Mouse (Mus musculus): ENCODE data around the gene Lif.

The Lif gene

GRCm38 (mm10) chr11:4298615-4299014 is 41.3 kb downstream of the Lif start:
- no peak for DNase-seq (ENCODE audit: low spot score)

DNA sequence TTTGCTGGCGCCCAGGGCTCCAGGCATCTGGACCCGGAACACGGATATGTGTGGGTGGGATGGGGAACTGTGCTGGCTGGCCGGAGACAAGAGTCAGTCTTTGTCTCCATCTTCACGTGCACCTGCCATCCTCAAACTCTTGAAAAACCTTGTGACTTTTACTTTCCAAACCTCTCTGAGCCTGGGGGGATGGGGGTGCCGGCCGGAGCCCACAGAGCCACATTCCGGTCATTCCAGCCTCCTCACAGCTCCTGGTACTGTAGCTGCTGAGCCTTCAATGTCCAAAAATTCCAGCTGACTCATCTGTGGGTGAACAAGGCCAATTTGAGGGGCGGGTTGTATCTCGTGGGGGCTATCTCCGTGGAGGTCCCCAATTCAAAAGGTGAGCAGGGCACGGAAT is 41.8 kb downstream of the Lif start:
- DNase-seq (ENCODE audit: low spot score), result peak; percentile 32

DNA sequence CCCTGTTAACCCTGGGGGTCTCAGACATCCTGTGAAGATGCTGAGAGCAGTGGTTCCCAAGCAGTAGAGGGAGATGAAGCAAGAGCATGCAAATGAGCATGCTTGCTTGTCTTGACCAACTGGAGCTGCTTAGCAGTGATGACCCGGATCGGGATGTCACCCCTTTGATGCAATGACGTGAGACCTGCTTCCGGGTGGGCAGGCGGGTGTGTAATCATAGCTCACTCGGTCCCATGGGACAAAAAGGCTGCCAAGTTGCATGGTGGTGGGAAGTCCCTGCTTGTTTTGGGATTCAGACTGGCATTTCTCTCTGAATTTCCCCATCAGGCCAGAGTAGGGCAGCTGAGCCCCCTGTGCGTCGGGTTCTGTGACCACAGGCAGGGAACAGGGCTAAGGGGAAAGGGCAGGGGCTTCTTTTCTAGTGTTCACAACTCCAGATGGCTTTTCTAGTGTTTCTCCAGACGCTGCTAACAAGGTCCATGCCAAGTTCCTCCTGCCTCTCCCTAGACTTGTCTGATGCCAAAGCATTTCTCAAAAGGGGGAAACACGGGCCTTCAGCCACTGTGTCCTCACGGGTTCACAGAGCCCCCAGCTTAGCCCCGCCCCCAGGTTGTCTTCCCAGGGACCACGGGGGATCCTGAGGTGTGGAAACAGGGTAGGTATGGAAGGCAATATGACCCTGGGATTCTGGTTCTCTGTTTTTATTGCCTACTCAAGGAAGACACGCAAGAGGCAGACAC is 42.5 kb downstream of the Lif start:
- no peak for DNase-seq (ENCODE audit: low spot score)

DNA sequence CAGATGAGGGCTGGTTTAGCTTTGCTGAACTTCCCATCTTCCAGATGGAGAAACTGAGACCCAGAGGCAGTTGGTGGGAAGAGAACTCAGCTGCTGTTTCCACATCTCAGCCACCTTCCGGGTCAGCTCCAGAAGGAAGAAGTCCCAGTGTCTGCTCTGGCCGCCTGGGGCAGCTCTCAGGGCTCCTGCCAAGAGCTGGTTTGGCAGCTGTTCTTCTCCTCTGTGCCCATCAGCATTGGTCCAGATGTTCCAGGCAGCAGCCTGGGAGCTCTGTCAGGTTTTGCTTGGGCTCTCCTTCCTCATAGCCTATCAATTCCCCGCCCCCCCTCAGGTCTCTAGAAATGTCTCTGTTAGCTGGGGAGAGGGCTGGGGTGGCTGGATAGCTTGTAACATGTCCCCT is 43.3 kb downstream of the Lif start:
- DNase-seq (ENCODE audit: low spot score), result no peak

GRCm38 (mm10) chr11:4302363-4302913 is 45.1 kb downstream of the Lif start:
- peak; percentile 64 for DNase-seq (ENCODE audit: low spot score)

DNA sequence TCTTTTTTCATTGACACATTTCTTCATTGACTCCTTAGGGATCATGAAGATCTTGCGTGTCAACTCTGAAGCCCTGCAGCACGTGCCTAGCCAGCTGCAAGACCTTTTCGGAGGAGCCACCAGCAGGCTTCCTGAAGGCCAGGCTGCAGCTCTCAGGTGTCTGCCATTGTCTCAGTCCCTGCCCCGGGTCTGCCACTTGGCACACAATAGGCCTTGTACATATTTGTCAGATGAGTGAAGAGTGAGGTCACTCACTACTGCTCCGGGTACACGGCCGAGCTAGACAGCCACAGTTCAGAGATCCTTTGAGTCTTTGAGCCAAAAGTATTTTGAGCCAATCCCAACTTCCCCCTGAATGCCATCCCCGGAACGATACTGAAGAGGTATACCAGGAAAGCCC is 45.7 kb downstream of the Lif start:
- DNase-seq (ENCODE audit: low spot score), result no peak

- DNase-seq (ENCODE audit: low spot score), result no peak
Observed at GRCm38 (mm10) chr11:4304203-4304602, 46.8 kb downstream of the Lif start.

GRCm38 (mm10) chr11:4305090-4305489 is 47.7 kb downstream of the Lif start:
- DNase-seq (ENCODE audit: low spot score), result no peak

- no peak for DNase-seq (ENCODE audit: low spot score)
Observed at GRCm38 (mm10) chr11:4306086-4306485, 48.7 kb downstream of the Lif start.

- no peak for DNase-seq (ENCODE audit: low spot score)
Observed at GRCm38 (mm10) chr11:4308060-4308513, 50.7 kb downstream of the Lif start.

GRCm38 (mm10) chr11:4308514-4309450 is 51.4 kb downstream of the Lif start:
- DNase-seq (ENCODE audit: low spot score), result no peak

DNA sequence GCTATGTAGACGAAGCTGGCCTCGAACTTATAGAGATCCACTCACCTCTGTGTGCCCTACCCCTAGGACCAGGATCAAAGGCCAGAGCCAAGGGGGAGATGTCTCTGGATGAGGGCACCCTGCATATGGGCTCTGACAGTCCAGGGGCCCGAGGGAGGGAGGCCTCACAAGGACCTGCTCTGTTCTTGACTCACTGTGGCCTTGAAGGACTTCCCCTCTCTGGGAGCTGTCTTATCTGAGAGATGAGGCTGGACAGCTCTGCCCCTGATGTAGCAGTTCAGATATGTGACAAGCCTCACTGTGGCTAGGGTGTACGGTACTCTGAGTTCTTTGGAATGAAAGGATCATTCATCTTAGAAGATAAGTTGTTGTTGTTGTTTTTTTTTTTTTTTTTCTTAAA is 52.3 kb downstream of the Lif start:
- DNase-seq (ENCODE audit: low spot score), result peak; percentile 47

- no peak for DNase-seq (ENCODE audit: low spot score)
Observed at GRCm38 (mm10) chr11:4310324-4310723, 53.0 kb downstream of the Lif start.

- no peak for DNase-seq (ENCODE audit: low spot score)
Observed at GRCm38 (mm10) chr11:4312180-4312579, 54.8 kb downstream of the Lif start.

DNA sequence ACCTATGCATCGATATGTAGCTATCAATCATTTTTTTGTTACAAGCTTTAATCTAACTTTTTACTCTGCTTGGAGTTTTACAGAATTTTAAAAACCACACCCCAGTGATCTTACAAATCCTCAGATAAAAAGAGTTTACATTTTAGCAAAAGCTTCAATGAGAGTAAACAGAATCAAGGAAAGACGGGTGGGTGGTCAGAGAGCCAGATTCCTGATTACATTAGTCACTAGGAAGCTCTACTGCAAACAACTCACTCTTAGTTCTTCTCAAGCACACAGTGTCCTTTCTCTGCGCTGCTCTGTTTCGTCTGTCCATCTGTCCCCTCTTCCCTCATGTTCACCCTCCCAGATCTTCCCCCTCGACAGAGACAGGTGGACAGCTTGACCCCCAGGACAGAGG is 59.9 kb downstream of the Lif start:
- DNase-seq (ENCODE audit: low spot score), result no peak

DNA sequence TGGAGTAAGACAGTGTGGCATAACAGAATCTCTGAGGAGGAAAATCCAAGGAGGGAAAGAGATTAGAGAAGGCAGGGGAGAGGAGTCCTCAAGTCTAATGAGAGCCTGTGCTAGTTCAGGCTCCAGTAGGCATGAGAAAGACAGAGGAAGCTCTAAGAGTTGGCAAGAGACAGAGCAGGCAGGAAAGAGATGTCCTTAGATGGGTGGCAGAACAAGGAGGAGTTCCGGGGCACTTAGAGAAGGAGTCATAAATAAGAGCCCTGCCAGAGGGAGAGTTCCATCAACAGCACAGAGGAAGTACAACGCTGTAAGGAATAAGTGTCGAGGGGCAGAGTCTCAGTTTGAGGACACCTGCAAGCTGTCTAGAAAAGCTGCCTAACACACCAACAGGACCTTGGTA is 60.7 kb downstream of the Lif start:
- no peak for DNase-seq (ENCODE audit: low spot score)

GRCm38 (mm10) chr11:4319212-4319955 is 62.0 kb downstream of the Lif start:
- no peak for DNase-seq (ENCODE audit: low spot score)

DNA sequence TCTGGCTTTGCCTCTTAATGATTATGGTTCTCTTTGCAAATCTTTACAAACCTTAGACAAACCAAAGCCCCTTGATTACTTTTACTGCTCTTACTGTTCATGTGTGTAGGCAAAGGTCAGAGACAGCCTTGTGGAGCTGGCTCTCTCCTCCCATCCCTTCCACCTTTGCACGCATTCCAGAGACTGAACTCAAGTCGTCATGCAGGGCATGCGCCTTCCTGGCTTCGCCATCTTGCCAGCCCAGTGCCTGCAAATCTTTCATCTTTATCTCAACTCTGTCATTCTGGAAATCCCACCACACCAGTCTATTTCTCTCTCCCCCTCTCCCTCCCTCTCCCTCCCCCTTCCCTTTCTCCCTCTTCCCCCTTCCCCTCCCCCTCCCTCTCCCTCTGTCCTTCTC is 63.5 kb downstream of the Lif start:
- no peak for DNase-seq (ENCODE audit: low spot score)

All from ovary, adult 18-20 months (tissue).